Mouse (Mus musculus): ENCODE data around the gene E2f4. TPM values are rescaled to one million over a fixed set of nuclear protein-coding genes. Genes with fewer than 3 reads are reported as not detected.

Gene E2f4
- polyA plus RNA-seq, 1 experiment, result 41.2 TPM

GRCm38 (mm10) chr8:105312891-105313481 is 15.5 kb downstream of the E2f4 start:
- TF ChIP-seq FLI1 (IDR thresholded peaks at IDR 0.05; ENCODE audit: low read length), result no peak
- TF ChIP-seq GATA1 (IDR thresholded peaks at IDR 0.05; ENCODE audit: borderline replicate concordance, low read length), result no peak
- Histone ChIP-seq H3K36me3 (replicated peaks; ENCODE audit: low read length) (peaks cover 99% of the 10 kb centered on the region), H3K27me3 (replicated peaks) (no peaks in the 10 kb centered on the region), H3K4me3 (replicated peaks) (peak overlapping the region; percentile 59), H3K4me1 (peaks cover 95% of the 10 kb centered on the region), H3K9me3 (no peaks in the 10 kb centered on the region)

GRCm38 (mm10) chr8:105313622-105314402 is 16.3 kb downstream of the E2f4 start:
- Histone ChIP-seq H3K4me1 (peaks cover 95% of the 10 kb centered on the region), H3K36me3 (replicated peaks; ENCODE audit: low read length) (peaks cover 99% of the 10 kb centered on the region), H3K4me3 (replicated peaks) (no peak overlapping the region), H3K27me3 (replicated peaks) (no peaks in the 10 kb centered on the region), H3K9me3 (no peaks in the 10 kb centered on the region)
- TF ChIP-seq GATA1 (IDR thresholded peaks at IDR 0.05; ENCODE audit: borderline replicate concordance, low read length) (no peak), FLI1 (IDR thresholded peaks at IDR 0.05; ENCODE audit: low read length) (no peak)

- H3K27me3 ChIP-seq (replicated peaks), result no peaks in the 10 kb centered on the region
- peaks cover 95% of the 10 kb centered on the region for H3K4me1 ChIP-seq
- H3K36me3 ChIP-seq (replicated peaks; ENCODE audit: low read length), result peaks cover 99% of the 10 kb centered on the region
- H3K4me3 ChIP-seq (replicated peaks), result peak overlapping the region; percentile 14
- H3K9me3 ChIP-seq, result no peaks in the 10 kb centered on the region
- TF ChIP-seq GATA1 (IDR thresholded peaks at IDR 0.05; ENCODE audit: borderline replicate concordance, low read length) (no peak), FLI1 (IDR thresholded peaks at IDR 0.05; ENCODE audit: low read length) (no peak)
Observed at GRCm38 (mm10) chr8:105315073-105315769, 17.8 kb downstream of the E2f4 start.

- TF ChIP-seq FLI1 (IDR thresholded peaks at IDR 0.05; ENCODE audit: low read length) (no peak), GATA1 (IDR thresholded peaks at IDR 0.05; ENCODE audit: borderline replicate concordance, low read length) (no peak)
- H3K27me3 ChIP-seq (replicated peaks), result no peaks in the 10 kb centered on the region
- H3K36me3 ChIP-seq (replicated peaks; ENCODE audit: low read length), result peaks cover 90% of the 10 kb centered on the region
- H3K9me3 ChIP-seq, result no peaks in the 10 kb centered on the region
- peak overlapping the region; percentile 75 for H3K4me3 ChIP-seq (replicated peaks)
- H3K4me1 ChIP-seq, result peaks cover 99% of the 10 kb centered on the region
Observed at GRCm38 (mm10) chr8:105317941-105318340, 20.5 kb downstream of the E2f4 start.

GRCm38 (mm10) chr8:105318662-105319190 is 21.3 kb downstream of the E2f4 start:
- Histone ChIP-seq H3K4me1 (peaks cover 99% of the 10 kb centered on the region), H3K36me3 (replicated peaks; ENCODE audit: low read length) (peaks cover 88% of the 10 kb centered on the region), H3K9me3 (no peaks in the 10 kb centered on the region), H3K27me3 (replicated peaks) (no peaks in the 10 kb centered on the region), H3K4me3 (replicated peaks) (peak overlapping the region; percentile 88)
- TF ChIP-seq GATA1 (IDR thresholded peaks at IDR 0.05; ENCODE audit: borderline replicate concordance, low read length), result no peak
- TF ChIP-seq FLI1 (IDR thresholded peaks at IDR 0.05; ENCODE audit: low read length), result no peak

GRCm38 (mm10) chr8:105323183-105323582 is 25.7 kb downstream of the E2f4 start:
- H3K9me3 ChIP-seq, result no peaks in the 10 kb centered on the region
- peak; percentile 28; the same call in 1 of the 3 replicates for TF ChIP-seq GATA1 (IDR thresholded peaks at IDR 0.05; ENCODE audit: borderline replicate concordance, low read length)
- no peak for TF ChIP-seq FLI1 (IDR thresholded peaks at IDR 0.05; ENCODE audit: low read length)
- peak overlapping the region; percentile 96 for H3K4me3 ChIP-seq (replicated peaks)
- peaks cover 87% of the 10 kb centered on the region for H3K4me1 ChIP-seq
- no peaks in the 10 kb centered on the region for H3K27me3 ChIP-seq (replicated peaks)
- H3K36me3 ChIP-seq (replicated peaks; ENCODE audit: low read length), result peaks cover 66% of the 10 kb centered on the region

GRCm38 (mm10) chr8:105325641-105326093 is 28.2 kb downstream of the E2f4 start:
- H3K4me1 ChIP-seq, result peaks cover 86% of the 10 kb centered on the region
- peaks cover 70% of the 10 kb centered on the region for H3K36me3 ChIP-seq (replicated peaks; ENCODE audit: low read length)
- no peaks in the 10 kb centered on the region for H3K9me3 ChIP-seq
- no peaks in the 10 kb centered on the region for H3K27me3 ChIP-seq (replicated peaks)
- H3K4me3 ChIP-seq (replicated peaks), result peak overlapping the region; percentile 96
- TF ChIP-seq FLI1 (IDR thresholded peaks at IDR 0.05; ENCODE audit: low read length) (no peak), GATA1 (IDR thresholded peaks at IDR 0.05; ENCODE audit: borderline replicate concordance, low read length) (no peak)

- Histone ChIP-seq H3K36me3 (replicated peaks; ENCODE audit: low read length) (peaks cover 74% of the 10 kb centered on the region), H3K9me3 (no peaks in the 10 kb centered on the region), H3K27me3 (replicated peaks) (no peaks in the 10 kb centered on the region), H3K4me1 (peaks cover 86% of the 10 kb centered on the region), H3K4me3 (replicated peaks) (peak within 1 kb of the TSS; percentile 96)
- TF ChIP-seq GATA1 (IDR thresholded peaks at IDR 0.05; ENCODE audit: borderline replicate concordance, low read length) (no peak), FLI1 (IDR thresholded peaks at IDR 0.05; ENCODE audit: low read length) (peak; percentile 93)
Observed at GRCm38 (mm10) chr8:105326141-105326672, 28.7 kb downstream of the E2f4 start, which contains the start of the genes Lrrc29 and Tmem208. Gene Lrrc29 (minus strand): TSS chr8:105326278. Gene Tmem208 (plus strand): TSS chr8:105326354.

- Histone ChIP-seq H3K4me1 (peaks cover 87% of the 10 kb centered on the region), H3K9me3 (no peaks in the 10 kb centered on the region), H3K36me3 (replicated peaks; ENCODE audit: low read length) (peaks cover 75% of the 10 kb centered on the region), H3K4me3 (replicated peaks) (peak overlapping the region; percentile 96), H3K27me3 (replicated peaks) (no peaks in the 10 kb centered on the region)
- TF ChIP-seq GATA1 (IDR thresholded peaks at IDR 0.05; ENCODE audit: borderline replicate concordance, low read length) (no peak), FLI1 (IDR thresholded peaks at IDR 0.05; ENCODE audit: low read length) (no peak)
Observed at GRCm38 (mm10) chr8:105326968-105327367, 29.5 kb downstream of the E2f4 start.

Data from megakaryocyte, embryonic 14.5 days (primary cell).